Mouse (Mus musculus) C2C12 (cell line): ENCODE results near the gene Olfr683. TPM values are rescaled to one million over a fixed set of nuclear protein-coding genes. Genes with fewer than 3 reads are reported as not detected.
"Not testable (repeated sequence)": the region's sequence is repeated elsewhere in the genome, so short reads cannot be mapped to it uniquely, and the experiment has no call there.

Source experiments
- H3K27me3 ChIP-seq: one replicate; pipeline ENCODE4 v1.6.1; 2011; ENCODE audit not compliant: control insufficient read depth, insufficient read depth, insufficient read length
- H3K36me3 ChIP-seq: one replicate; pipeline ENCODE4 v1.6.1; 2011; ENCODE audit not compliant: control insufficient read depth, insufficient read depth
- H3K4me3 ChIP-seq: one replicate; pipeline ENCODE4 v1.5.1; 2011; ENCODE audit warnings: mild to moderate bottlenecking, control low read depth; ENCODE audit not compliant: poor library complexity, insufficient read depth, severe bottlenecking
- H3K79me2 ChIP-seq: one replicate; pipeline ENCODE4 v1.6.1; 2011; ENCODE audit not compliant: control insufficient read depth, insufficient read depth
- H3K79me3 ChIP-seq: one replicate; pipeline ENCODE4 v1.6.1; 2011; ENCODE audit warnings: low read depth, control low read depth
- H3ac ChIP-seq: one replicate; pipeline ENCODE3; 2011; ENCODE audit warnings: low read depth; ENCODE audit not compliant: control insufficient read depth, insufficient read length
- CEBPB ChIP-seq: IDR thresholded peaks from one replicate; pipeline ENCODE4 v1.6.1; 2011; ENCODE audit warnings: low read depth, mild to moderate bottlenecking, control low read depth, moderate library complexity
- CTCF ChIP-seq: IDR thresholded peaks from one replicate; pipeline ENCODE4 v1.5.1; 2011; ENCODE audit not compliant: control insufficient read depth, insufficient read depth, insufficient read length
- FOSL1 ChIP-seq: IDR thresholded peaks from one replicate; pipeline ENCODE4 v1.8.0; 2011; ENCODE audit warnings: mild to moderate bottlenecking, low read length; ENCODE audit not compliant: poor library complexity, insufficient read depth, severe bottlenecking
- MAX ChIP-seq: IDR thresholded peaks from one replicate; pipeline ENCODE4 v1.6.1; 2011; ENCODE audit warnings: mild to moderate bottlenecking, control low read depth
- MYOD1 ChIP-seq: IDR thresholded peaks from one replicate; pipeline ENCODE4 v1.6.1; 2011; ENCODE audit warnings: low read depth; ENCODE audit not compliant: control insufficient read depth, insufficient read length
- MYOG ChIP-seq: IDR thresholded peaks from one replicate; pipeline ENCODE4 v1.6.1; 2011; ENCODE audit not compliant: control insufficient read depth, insufficient read length; ENCODE audit errors: extremely low read depth
- USF1 ChIP-seq: IDR thresholded peaks from one replicate; pipeline ENCODE4 v1.6.1; 2011; ENCODE audit warnings: low read depth, mild to moderate bottlenecking, control low read depth, moderate library complexity
- long read RNA-seq, 2 experiments: library from polyadenylated mRNA; unstranded; transcript quantifications; one replicate each; pipeline ENCODE4 v2.0.0; 2019 to 2020
- polyA plus RNA-seq: library from polyadenylated mRNA; unstranded; fragments of >200 nt; fragmentation: generic; extraction: Trizol; gene quantifications from one replicate; pipeline ENCODE4 v1.2.1, GENCODE M21; 2012; ENCODE audit warnings: missing spikeins

Olfr683 gene
- polyA plus RNA-seq: not detected
- long read RNA-seq, experiment 1: 0 reads
- long read RNA-seq, experiment 2: 0 reads

GRCm38 (mm10) chr7:105146912-105147311, at the start of gene Olfr683:
Gene Olfr683 (minus strand): TSS chr7:105147012.
- H3ac ChIP-seq: no peak within 1 kb of the TSS
- no peak within 1 kb of the TSS for H3K4me3 ChIP-seq
- no peaks in the 10 kb centered on the region for H3K36me3 ChIP-seq
- no peaks in the 10 kb centered on the region for H3K79me3 ChIP-seq
- TF ChIP-seq MAX: no peak
- no peak for TF ChIP-seq MYOG
- TF ChIP-seq USF1: no peak
- no peak for TF ChIP-seq CTCF
- TF ChIP-seq FOSL1: no peak
- TF ChIP-seq CEBPB: no peak
- H3K27me3 ChIP-seq: no peaks in the 10 kb centered on the region
- no peaks in the 10 kb centered on the region for H3K79me2 ChIP-seq

GRCm38 (mm10) chr7:105185912-105186311, 39.1 kb upstream of the Olfr683 start, which contains the start of gene Olfr685:
Gene Olfr685 (minus strand): TSS chr7:105186012.
- Histone ChIP-seq H3K79me3 (no peaks in the 10 kb centered on the region), H3ac (no peak within 1 kb of the TSS), H3K27me3 (no peaks in the 10 kb centered on the region), H3K4me3 (no peak within 1 kb of the TSS), H3K79me2 (no peaks in the 10 kb centered on the region), H3K36me3 (no peaks in the 10 kb centered on the region)
- TF ChIP-seq CEBPB: no peak
- TF ChIP-seq MAX: no peak
- TF ChIP-seq FOSL1: no peak
- TF ChIP-seq MYOD1: no peak
- TF ChIP-seq CTCF: no peak
- no peak for TF ChIP-seq USF1
- TF ChIP-seq MYOG: no peak

GRCm38 (mm10) chr7:105170773-105171172, 24.0 kb upstream of the Olfr683 start:
- no peaks in the 10 kb centered on the region for H3K79me2 ChIP-seq
- no peaks in the 10 kb centered on the region for H3K36me3 ChIP-seq
- TF ChIP-seq MAX (no peak), MYOG (no peak), CTCF (no peak), CEBPB (no peak), FOSL1 (no peak), USF1 (no peak), MYOD1 (no peak)
- H3ac ChIP-seq: no peak overlapping the region
- H3K4me3 ChIP-seq: no peak overlapping the region
- no peaks in the 10 kb centered on the region for H3K27me3 ChIP-seq
- H3K79me3 ChIP-seq: no peaks in the 10 kb centered on the region

DNA sequence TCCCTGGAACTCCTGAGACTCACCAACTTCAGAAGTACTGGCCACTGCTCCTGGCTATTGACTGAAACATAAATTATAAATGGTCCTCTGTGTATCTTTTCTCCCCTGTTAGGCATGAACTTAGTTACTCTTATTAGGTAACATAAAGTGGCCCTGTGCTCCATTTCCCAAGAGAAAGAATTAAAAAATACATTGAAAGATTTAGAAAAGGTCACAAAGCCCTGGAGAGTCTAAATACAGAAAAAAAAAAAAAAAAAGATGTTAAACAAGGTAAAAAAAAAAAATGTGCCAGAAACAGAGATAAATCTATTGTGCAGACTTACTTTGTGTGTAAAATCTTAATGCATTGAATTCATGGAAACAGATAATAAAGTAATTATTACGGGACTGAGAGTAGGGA, 16.7 kb upstream of the Olfr683 start, which contains the start of gene Olfr684:
Gene Olfr684, minus strand, starts transcription at position 101 of the 400 bp plus-strand sequence.
- Histone ChIP-seq H3K36me3 (no peaks in the 10 kb centered on the region), H3K79me3 (no peaks in the 10 kb centered on the region), H3ac (no peak within 1 kb of the TSS), H3K79me2 (no peaks in the 10 kb centered on the region), H3K4me3 (no peak within 1 kb of the TSS), H3K27me3 (no peaks in the 10 kb centered on the region)
- TF ChIP-seq CEBPB: no peak
- TF ChIP-seq MYOG: no peak
- TF ChIP-seq USF1: no peak
- TF ChIP-seq MAX: no peak
- no peak for TF ChIP-seq MYOD1
- no peak for TF ChIP-seq CTCF
- no peak for TF ChIP-seq FOSL1

- Histone ChIP-seq H3K79me2 (no peaks in the 10 kb centered on the region), H3K4me3 (no peak overlapping the region), H3K27me3 (no peaks in the 10 kb centered on the region), H3K36me3 (no peaks in the 10 kb centered on the region), H3ac (no peak overlapping the region), H3K79me3 (no peaks in the 10 kb centered on the region)
- TF ChIP-seq CEBPB: no peak
- TF ChIP-seq USF1: no peak
- no peak for TF ChIP-seq FOSL1
- TF ChIP-seq MYOG: no peak
- no peak for TF ChIP-seq MYOD1
- no peak for TF ChIP-seq MAX
- no peak for TF ChIP-seq CTCF
Measured at GRCm38 (mm10) chr7:105141275-105141674, 5.5 kb downstream of the Olfr683 start.

GRCm38 (mm10) chr7:105116536-105116935, 30.3 kb downstream of the Olfr683 start, which contains the start of gene Olfr681:
Gene Olfr681 (plus strand): TSS chr7:105116836.
- Histone ChIP-seq H3K27me3 (no peaks in the 10 kb centered on the region), H3ac (no peak within 1 kb of the TSS), H3K36me3 (no peaks in the 10 kb centered on the region), H3K79me3 (no peaks in the 10 kb centered on the region), H3K4me3 (no peak within 1 kb of the TSS), H3K79me2 (no peaks in the 10 kb centered on the region)
- TF ChIP-seq MYOG (no peak), MYOD1 (no peak), CEBPB (no peak), USF1 (no peak), FOSL1 (no peak), CTCF (no peak), MAX (no peak)

GRCm38 (mm10) chr7:105092717-105093116, 54.1 kb downstream of the Olfr683 start, which contains the start of gene Olfr680-ps1:
Gene Olfr680-ps1 (minus strand): TSS chr7:105092817.
- not testable (repeated sequence) for H3ac ChIP-seq, H3K79me3 ChIP-seq, H3K27me3 ChIP-seq, H3K79me2 ChIP-seq, H3K4me3 ChIP-seq, H3K36me3 ChIP-seq
